Mouse (Mus musculus) WW6 (cell line): ENCODE results near the gene Msh6.
"Not testable (repeated sequence)": the region's sequence is repeated elsewhere in the genome, so short reads cannot be mapped to it uniquely, and the experiment has no call there.

Experiments used
- DNase-seq: peaks from one replicate; pipeline ENCODE4 v3.0.0-alpha.2; 2013; ENCODE audit warnings: low read depth, low spot score

The Msh6 gene

DNA sequence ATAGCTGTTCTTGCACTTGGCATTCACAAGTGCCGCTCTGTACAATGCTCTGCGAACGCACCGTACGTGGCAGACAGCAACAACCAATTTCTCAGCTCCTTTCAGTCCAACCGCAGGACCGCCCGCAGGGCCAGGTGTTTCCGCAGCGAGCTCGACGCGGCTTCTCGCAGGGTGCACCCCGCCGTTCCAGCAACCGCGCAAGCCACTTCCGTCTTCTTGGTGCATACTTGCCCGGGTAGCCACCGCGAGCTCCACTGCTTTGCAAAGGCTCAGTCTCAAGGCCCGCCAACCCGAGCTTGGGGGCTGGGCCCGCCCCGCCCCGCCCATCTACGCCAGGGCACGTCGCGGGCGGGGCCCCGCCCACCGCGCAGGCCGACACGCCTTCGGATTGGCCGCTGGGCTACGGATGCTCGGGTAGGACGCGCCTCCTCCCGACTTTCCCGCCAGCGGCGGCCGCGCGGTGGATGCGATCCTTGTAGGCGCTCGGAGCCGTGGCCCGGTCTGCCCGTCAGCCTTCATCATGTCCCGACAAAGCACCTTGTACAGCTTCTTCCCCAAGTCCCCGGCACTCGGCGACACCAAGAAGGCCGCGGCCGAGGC, at the start of gene Msh6:
Gene Msh6, plus strand, starts transcription at position 434 of the 600 bp plus-strand sequence.
- DNase-seq, result peak; percentile 89

DNA sequence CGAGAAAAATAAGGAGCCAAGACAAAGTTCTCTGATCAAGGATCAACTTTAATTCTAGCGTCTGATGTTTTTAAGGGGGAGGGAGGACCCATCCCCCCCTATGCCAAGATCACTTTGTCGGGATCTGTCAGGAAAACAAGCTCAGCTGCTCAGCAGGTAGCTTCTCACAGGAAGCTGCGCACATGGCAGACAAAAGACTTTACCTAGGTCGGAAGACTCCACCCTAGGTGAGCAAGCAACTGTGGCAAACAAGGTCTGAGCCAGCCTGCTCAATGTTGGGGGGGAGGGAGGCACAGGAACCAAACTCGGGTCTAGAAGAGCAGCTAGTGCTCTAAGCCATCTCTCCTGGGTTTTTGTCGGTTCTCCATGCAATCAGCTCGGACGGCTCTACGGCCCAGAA, 40.5 kb upstream of the Msh6 start:
- DNase-seq, result no peak

DNA sequence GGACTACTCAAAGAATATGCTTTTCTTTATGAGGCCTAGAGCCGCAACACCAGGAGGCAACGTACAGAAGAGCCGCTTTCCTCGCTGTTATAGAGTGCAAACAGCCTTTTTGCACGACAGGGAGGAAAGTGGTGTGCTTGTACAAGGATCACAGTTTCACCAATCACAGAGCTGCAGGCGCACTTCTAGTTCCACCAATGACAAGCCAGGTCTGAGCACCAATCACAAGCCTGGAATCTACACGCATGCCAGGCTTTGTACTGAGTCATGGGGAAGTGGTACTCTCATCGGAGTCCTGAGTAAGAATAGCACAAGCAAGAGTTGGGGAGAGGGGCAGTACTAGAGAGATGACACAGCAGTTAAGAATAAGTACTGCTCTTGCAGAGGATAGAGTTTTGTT, 40.1 kb upstream of the Msh6 start:
- DNase-seq, result no peak

DNA sequence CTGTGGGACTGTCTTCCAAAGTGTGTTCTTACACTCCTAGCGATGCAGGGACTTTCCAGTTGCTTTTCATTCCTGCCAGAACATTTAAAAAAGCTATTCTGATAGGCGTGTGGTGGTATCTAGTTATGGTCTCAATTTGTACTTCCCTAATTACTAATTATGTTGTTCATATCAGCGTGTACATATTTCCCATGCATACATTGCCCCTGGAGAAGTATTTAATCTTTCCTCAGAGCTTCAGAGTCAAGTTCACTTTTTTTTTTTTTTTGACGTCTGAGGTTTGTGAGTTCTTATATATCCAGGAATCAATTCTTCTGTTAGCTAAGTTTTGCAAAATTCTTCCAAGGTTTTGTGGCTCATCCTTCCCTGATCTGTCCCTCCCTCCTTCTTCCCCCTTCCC, 38.7 kb upstream of the Msh6 start:
- DNase-seq, result no peak

DNA sequence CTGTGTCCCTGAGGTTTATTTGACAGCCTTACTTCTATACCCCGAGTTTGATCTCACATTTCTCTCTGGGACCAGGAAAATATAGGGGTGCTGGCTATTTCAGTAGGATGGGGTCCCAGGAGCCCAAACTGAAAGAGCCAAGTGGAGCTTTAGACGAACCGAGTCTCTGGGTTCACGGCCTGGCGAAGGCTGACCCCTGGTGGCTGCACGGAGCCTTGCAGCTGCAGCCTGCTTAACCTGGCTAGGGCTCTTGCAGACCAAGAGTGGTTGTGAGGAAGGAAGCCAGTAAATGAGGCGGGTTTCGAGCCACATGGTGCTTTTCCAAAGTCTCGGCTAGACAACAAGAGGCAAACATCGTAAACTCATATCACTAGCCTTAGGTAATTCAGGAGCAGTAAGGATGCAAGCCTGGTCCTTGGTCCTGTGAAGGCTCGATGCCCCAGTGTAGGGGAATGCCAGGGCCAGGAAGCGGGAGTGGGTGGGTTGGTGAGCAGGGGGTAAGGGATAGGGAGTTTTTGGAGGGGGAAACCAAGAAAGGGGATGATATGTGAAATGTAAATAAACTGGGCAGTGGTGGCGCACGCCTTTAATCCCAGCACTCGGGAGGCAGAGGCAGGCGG, 25.8 kb upstream of the Msh6 start:
- DNase-seq, result no peak

DNA sequence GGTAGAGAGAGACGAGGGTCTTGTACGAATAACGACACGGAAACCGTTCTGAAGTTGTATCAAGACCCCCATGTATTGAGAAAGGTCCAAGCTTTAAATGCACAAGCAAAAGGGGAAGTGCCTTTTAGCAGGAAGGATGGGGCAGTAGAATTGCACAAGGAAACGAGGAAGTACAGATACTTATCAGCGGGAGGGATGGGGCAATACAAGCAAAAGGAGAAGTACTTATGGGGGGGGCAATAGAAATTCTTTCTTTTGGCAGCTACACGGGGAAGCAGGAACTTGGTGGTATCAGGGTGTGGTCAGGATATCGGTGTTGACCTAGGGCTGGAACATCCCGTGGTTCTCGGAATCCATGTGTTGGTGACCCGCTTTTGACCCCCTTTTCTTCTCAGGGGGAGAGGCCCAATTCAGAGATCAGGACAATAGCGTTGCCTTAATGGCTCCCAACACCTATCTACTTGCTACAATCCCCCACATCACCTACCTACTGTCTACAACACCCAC, 20.2 kb upstream of the Msh6 start:
- DNase-seq, result not testable (repeated sequence)

DNA sequence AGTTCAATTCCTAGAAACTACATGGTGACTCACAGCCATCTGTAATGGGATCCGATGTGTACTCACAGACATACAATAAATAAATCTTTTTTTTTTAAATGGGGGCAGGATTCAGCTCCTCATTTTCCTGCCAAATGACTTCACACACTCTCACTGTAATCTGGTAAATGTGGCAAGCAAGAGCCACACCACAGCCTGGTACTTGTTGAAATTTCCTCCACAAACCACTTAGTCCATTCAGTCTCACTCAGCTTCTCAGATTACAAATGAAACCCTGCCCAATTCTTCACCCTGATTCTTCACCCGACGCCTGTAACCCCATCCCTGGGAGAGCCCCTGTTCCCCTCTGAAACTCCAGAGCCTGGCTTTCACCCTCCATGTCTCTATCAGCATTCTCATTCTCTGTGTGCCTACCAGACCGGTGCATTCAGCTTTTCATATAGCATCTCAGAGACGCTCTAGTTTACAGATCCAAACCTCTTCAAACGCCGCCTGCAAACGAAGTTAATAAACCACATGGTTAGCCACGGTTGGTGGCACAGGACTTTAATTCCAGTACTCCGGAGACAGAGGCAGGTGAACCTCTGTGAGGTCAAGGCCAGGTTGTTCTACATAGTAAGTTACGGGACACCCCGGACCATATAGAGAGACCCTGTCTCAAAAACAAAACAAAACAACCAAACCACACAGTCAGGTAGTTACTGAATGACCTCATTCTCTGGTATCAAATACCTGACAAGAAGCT, 17.6 kb upstream of the Msh6 start:
- DNase-seq, result no peak

DNA sequence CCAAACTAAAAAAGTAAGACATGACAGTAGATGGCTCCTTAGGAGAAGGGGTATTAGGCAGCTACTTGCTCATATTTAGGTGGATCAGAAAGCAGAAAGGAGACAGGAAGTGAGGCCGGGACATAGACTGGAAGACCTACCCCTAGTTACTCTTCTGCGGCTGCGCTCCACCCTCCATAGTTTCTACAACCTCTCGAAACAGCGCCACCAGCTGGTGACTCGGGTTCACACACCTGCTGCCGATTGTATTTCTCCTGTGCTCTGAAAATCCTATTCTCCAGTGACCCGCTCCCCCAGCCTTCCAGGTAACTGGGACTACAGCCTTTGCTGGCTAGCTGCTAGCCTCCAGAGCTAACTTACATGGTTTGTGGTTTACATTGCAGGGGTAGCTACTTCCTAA, 16.6 kb upstream of the Msh6 start:
- DNase-seq, result no peak

DNA sequence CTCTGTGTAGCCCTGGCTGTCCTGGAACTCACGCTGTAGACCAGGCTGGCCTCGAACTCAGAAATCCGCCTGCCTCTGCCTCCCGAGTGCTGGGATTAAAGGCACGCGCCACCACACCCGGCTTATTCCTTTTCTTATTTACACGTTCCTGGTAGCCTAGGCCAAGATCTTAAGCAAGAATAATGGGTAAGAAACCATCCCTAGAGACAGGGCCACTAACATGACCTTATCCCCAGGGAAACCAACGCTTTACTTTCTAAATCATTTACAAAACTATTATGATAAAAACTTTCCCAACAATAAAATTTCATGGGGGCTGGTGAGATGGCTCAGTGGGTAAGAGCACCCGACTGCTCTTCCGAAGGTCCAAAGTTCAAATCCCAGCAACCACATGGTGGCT, 15.5 kb upstream of the Msh6 start:
- DNase-seq, result not testable (repeated sequence)

DNA sequence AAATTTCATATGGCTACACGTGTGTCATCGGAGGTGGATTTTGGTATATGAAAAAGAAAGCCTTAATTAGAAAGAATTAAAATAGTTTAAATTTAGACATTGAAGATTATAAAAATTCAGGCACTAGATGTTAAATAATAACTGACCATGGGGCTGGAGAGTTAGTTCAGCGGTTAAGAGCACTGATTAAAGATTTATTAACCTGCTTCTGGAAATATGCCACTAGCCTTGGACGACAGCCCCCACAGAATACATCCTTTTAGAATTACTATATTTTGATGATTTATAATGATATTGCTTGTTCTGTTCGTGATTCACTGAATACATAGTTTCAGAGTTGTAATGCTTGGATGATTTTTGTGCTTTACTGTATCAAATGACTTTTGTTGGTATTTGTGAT, 14.9 kb upstream of the Msh6 start:
- DNase-seq, result not testable (repeated sequence)

DNA sequence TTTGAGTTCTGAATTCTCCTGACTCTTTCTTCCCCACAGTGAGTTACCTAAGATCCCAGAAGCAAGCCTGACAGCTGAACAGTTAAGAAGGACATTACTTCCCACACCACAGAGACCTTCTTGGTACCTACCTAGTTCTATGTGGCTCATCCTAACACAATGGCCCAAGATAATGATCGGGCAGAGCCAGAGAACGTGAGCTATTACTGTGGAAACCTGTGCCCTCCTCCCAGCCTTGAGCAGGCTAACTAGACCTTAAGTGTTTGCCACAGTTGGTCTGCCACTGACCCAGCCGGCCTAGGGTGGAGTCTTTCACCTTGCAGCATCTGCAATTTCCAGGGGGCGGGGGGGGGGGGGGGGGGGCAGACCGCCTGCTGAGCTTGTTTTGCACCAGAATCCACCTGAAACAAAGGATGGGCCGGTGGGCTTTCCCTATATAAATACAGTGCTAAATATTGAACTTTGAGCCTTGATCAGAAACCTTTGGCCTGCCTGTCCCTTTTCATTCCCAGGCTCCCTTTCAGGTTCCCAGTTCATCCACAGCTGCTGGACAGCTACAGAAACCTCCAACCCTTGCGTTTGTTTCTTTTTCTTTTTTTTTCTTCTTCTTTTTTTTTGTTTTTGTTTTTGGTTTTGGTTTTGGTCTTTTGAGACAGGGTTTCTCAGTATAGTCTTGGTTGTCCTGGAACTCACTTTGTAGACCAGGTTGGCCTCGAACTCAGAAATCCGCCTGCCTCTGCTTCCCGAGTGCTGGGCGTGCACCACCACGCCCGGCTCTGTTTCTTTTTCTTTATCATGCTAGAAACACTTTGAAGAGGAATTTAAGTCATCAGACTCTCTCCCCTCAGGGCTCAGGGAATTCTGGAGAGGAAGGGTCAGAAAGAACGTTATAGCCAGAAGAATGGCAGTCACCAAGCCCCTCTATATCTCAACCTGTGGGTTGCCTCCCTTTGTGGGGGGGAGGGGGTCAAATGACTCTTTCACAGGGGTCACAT, 11.5 kb upstream of the Msh6 start:
- DNase-seq, result no peak

DNA sequence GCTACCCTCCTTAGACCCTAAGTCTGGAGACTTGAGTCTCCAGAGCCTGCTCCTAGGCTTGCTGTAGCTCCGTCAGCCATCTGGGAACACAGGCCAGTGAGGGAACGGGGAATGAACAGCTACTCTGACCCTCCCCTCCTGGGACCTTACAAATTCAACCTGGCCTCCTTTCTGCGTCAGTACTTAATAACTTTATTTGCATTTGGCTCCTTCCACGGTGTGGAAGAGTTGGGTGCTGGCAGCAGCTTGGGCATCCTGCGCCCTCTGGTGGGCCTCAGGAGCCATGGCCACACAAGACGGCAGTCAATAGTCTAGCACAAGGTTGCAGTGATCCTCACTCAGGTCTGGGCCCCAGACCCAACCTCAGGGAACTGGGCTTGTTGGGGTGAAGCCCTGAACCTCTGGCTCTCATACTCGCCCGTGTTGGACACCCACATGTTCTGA, 6.4 kb upstream of the Msh6 start:
- DNase-seq, result not testable (repeated sequence)

DNA sequence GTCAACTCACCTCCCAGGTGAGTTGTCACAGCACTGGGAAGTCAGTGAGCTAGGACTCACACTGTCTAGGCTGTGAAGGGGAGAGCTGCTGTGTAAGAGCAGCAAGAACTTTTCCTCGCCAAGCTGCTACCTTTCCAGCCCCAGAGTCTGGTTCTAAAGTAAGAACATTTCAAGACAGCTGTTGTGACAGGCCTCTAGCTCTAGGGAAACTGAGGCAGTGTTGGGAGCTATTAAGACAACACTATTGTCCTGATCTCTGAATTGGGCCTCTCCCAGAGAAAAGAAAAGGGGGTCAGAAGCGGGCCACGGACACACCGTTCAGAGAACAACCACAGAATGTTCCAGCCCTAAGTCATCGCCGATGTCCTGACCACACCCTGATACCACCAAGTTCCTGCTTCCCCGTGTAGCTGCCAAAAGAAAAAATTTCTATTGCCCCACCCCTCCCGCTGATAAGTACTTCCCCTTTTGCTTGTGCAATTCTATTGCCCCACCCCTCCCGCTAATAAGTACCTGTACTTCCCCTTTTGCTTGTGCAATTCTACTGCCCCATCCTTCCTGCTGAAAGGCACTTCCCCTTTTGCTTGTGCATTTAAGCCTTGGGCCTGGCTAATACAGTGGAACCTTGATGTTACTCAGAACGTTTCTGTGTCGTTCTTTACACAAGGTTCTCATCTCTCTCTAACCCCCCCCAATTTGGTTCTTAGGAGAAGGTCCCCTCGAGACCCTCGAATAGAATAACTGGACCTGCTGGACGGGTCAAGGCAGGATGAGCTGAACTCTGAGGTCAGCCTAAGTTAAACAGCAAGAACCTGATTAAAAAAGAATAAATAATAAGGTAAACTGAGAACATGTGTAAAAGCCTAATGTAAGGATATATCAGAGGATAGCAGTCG, 2.9 kb upstream of the Msh6 start:
- DNase-seq, result not testable (repeated sequence)

DNA sequence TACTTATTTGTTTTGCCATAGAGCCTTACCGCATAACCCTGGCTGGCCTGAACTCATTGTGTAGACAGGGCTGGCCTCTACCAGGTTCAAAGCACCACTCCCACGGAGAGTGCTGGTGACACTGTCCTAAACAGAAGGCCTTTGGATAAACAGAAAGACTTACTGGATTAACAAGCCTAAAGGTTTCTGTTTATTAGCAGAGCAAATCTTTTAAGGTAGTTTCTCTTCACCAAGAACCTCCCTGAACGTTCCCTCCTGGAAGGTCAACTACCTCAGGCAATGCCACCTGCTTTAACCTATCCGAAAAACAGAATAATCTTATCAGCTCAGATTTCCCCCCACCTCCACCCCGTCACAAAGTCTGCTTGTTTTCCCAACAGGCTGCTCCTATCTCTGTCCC, 2.0 kb upstream of the Msh6 start:
- DNase-seq, result no peak

DNA sequence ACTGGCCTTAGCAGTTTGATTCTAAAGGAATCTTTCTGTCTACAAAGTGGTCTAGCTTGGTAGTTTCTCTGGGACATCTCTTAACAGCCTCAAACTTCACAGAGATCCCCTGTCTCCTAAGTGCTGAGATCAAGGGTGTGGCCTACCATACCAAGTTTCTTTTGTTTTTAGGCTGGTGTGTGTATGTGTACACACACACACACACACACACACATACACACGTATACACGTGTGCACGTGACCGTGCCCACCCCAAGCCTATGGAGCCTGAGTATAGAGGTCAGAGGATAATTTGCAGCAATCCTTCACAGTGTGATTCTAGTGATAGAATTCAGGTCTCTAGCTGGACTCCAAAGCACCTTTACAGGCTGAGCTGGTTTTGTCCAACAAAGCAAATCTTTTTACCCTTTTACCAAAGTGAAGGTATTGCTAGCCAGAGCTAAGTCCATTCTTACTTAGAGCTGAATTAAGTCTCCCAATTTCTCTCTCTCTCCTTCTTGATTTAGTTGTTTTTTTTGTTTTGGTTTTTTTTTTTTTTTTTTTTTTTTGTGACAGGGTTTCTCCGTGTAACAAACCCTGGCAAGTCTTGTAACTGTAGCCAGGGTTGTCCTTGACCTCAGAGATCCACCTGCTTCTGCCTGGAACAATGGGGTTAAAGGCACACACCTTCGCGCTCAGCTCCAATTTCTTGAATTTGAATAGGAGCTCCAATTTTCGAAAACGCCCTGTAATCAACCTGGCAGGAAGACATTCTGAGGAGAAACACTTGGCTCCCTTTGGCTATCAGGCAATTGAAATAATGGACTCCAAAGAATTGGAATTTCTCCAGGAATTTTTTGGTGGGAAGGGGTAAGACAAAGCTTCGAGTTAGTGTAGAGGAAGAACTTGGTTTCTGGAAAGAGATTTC, 1.3 kb upstream of the Msh6 start:
- DNase-seq, result peak; percentile 77

DNA sequence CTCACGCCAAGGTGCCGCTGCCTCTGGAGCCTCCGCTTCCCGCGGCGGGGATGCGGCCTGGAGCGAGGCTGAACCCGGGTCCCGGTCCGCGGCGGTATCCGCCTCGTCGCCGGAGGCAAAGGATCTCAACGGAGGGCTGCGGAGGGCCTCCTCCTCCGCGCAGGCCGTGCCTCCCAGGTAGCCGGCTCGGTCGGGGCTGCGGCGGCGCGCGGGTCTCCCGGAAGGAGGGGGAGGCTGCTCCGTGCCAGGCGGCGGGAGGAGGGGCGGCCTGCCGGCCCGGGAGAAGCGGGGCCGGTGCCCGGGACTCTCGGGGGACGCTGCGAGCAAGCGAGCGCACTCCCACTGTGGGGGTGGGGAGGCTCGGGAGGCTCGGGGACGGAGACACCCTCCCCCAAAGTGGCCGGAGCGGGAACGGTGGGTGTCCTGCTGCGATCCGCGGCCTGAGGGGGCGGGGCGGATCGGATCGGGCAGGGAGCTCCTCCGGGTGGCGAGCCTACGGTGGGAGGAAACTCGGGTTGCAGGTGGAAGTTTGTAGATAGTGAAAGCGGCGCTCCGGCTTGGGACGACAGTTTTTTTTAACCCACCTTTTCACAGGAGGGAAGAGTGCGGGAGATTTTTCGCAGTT, 479 bp downstream of the Msh6 start:
- no peak for DNase-seq

DNA sequence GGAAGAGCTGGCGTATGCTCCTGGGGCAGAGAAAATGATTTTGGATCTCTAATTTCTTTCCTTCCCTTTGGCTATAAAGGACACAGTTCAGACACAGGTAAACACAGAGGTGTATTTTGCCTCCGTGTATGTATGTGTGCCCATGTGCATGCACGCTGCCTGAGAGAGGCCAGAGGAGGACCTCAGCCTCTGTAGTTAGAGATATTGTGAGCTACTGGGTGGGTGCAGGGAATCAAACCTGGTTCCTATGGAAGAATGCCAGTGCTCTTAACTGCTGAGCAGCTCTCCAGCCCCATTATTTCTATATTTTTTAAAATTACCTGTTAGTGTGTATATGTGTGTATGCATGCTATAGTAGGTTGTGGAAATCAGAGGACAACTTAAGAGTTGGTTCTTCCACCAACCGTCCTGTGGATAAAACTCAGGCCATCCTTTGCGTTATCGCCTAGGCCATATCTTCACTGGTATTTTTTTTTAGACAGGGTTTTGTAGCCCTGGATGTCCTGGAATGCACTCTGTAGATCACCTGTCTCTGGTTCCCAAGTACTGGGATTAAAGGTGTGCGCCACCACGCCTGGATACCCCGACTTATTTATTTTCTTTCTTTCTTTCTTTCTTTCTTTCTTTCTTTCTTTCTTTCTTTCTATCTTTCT, 1.4 kb downstream of the Msh6 start:
- no peak for DNase-seq

DNA sequence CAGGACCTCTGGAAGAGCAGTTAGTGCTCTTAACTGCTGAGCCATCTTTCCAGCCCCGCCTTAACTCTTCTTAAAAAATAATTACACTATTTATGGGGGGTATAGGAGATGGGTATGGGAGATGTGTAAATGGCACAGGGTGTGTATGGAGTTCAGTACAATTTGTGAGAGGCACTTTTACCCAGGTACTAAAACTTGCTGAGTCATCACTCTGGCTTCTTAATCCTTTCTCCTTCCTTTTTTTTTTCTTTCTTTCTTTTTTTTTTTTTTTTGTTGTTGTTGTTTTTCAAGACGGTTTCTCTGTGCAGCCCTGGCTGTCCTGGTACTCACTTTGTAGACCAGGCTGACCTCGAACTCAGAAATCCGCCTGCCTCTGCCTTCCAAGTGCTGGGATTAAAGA, 2.1 kb downstream of the Msh6 start:
- DNase-seq, result not testable (repeated sequence)
